Mouse (Mus musculus): ENCODE results near the gene Napsa. TPM values are rescaled to one million over a fixed set of nuclear protein-coding genes. Genes with fewer than 3 reads are reported as not detected.

The Napsa gene
- polyA plus RNA-seq, 1 experiment from 2014 or later, result 4.7 TPM

DNA sequence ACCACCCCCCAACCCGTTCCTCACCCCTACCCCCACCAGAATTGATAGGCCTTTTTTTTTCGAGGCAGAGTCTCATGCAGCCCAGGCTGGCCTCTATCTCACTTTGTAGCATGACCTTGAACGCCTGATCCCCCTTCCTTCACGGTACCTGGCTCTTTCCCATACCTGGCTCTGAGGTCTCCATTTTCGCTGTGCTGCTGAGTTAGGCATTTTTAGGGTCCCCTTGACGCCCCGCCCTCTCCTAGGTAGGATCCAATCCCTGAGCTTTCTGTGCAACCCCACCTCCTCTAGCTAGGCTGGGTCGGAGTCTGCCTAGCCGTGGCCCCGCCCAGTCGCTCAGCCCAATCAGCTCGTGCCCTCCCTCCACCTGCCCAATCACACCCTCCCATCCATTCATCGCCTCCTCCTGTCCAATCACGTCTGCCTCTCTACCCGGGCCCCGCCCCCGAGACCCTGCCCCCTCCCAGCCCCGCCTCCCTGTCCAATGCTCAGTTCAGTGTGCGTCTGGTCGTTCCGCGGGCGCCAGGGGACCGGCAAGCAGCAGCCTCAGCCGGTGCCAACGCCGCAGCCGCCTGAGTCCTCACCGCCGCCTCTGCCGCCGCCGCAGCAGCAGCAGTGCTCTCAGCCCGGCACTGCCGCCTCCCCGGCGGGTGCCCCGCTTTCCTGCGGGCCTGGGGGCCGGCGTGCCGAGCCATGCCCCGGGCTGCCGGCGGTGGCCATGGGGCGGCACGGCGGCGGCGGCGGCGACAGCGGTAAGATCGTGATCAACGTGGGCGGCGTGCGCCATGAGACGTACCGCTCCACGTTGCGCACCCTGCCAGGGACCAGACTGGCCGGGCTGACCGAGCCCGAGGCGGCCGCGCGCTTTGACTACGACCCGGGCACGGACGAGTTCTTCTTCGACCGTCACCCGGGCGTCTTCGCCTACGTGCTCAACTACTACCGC lies 18.5 kb downstream of the Napsa start, which contains the start of gene Kcnc3:
Gene Kcnc3 (plus strand): TSS at position 263 of the 946 bp plus-strand sequence.
- Histone ChIP-seq H3K27ac (ENCODE audit: low read depth) (no peak within 1 kb of the TSS), H3K36me3 (ENCODE audit: insufficient read depth) (no peaks in the 10 kb centered on the region), H3K4me1 (ENCODE audit: insufficient read depth) (no peaks in the 10 kb centered on the region), H3K9ac (peak within 1 kb of the TSS; percentile 29), H3K4me3 (ENCODE audit: low read depth, low read length) (peak within 1 kb of the TSS; percentile 50), H3K9me3 (ENCODE audit: low read depth, low read length) (no peaks in the 10 kb centered on the region), H3K4me2 (peak within 1 kb of the TSS; percentile 99), H3K27me3 (ENCODE audit: insufficient read depth, low read length) (peaks cover 79% of the 10 kb centered on the region)
- DNase-seq, result peak; percentile 93
- under 1% methylated on average over 69 of the region's 80 CpGs for WGBS
- ATAC-seq (ENCODE audit: insufficient read depth), result peak; percentile 91
- TF ChIP-seq CTCF (IDR thresholded peaks at IDR 0.05; ENCODE audit: low read depth), result no peak

- Histone ChIP-seq H3K4me2 (peak overlapping the region; percentile 99), H3K36me3 (ENCODE audit: insufficient read depth) (no peaks in the 10 kb centered on the region), H3K27ac (ENCODE audit: low read depth) (no peak overlapping the region), H3K4me3 (ENCODE audit: low read depth, low read length) (peak overlapping the region; percentile 50), H3K27me3 (ENCODE audit: insufficient read depth, low read length) (peaks cover 70% of the 10 kb centered on the region), H3K4me1 (ENCODE audit: insufficient read depth) (no peaks in the 10 kb centered on the region), H3K9me3 (ENCODE audit: low read depth, low read length) (no peaks in the 10 kb centered on the region), H3K9ac (peak overlapping the region; percentile 29; the same call in 1 of the 2 replicates)
- WGBS, result under 1% methylated on average over 60 of the region's 60 CpGs
- TF ChIP-seq CTCF (IDR thresholded peaks at IDR 0.05; ENCODE audit: low read depth), result no peak
- DNase-seq (no peak), ATAC-seq (ENCODE audit: insufficient read depth) (no peak)
Observed at GRCm38 (mm10) chr7:44591348-44592116, 19.4 kb downstream of the Napsa start.

DNA sequence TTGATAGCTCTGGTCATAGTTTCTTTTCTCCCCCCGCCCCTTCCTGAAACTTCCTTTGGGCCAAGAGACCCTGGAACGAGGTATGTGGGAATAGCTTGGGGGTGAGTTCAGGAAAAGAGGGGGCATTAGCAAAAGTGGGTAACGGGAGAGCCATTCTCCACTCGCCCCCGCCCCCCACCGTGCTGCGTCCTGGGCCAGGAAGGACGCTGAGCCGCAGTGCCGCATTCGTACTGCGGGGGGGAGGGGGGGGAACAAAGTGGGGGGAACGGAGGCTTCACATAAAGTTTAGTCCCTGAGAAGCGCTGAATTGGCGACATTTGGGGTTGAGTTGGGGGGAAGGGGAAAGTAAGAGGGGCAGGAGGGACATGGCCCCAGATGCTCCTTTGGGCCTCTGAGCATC lies 20.9 kb downstream of the Napsa start:
- under 1% methylated on average over 15 of the region's 15 CpGs for WGBS
- H3K4me3 ChIP-seq (ENCODE audit: low read depth, low read length), result no peak overlapping the region
- no peak for ATAC-seq (ENCODE audit: insufficient read depth)

GRCm38 (mm10) chr7:44593775-44594174 lies 21.6 kb downstream of the Napsa start:
- H3K4me3 ChIP-seq (ENCODE audit: low read depth, low read length), result no peak overlapping the region
- H3K9ac ChIP-seq, result no peak overlapping the region
- ATAC-seq (ENCODE audit: insufficient read depth) (peak; percentile 35; the same call in 1 of the 2 replicates), DNase-seq (peak; percentile 92)
- WGBS, result 0% methylated on average over 22 of the region's 22 CpGs
- H3K9me3 ChIP-seq (ENCODE audit: low read depth, low read length), result no peaks in the 10 kb centered on the region
- TF ChIP-seq CTCF (IDR thresholded peaks at IDR 0.05; ENCODE audit: low read depth), result peak; percentile 21; the same call in 1 of the 2 replicates
- H3K27me3 ChIP-seq (ENCODE audit: insufficient read depth, low read length), result peaks cover 48% of the 10 kb centered on the region
- H3K4me1 ChIP-seq (ENCODE audit: insufficient read depth), result no peaks in the 10 kb centered on the region
- H3K36me3 ChIP-seq (ENCODE audit: insufficient read depth), result no peaks in the 10 kb centered on the region
- no peak overlapping the region for H3K27ac ChIP-seq (ENCODE audit: low read depth)
- H3K4me2 ChIP-seq, result peak overlapping the region; percentile 25; the same call in 1 of the 2 replicates

More for the DNA sequence above, 20.9 kb downstream of the Napsa start:
- no peaks in the 10 kb centered on the region for H3K4me1 ChIP-seq (ENCODE audit: insufficient read depth)
- no peak for DNase-seq
- TF ChIP-seq CTCF (IDR thresholded peaks at IDR 0.05; ENCODE audit: low read depth), result no peak
- no peaks in the 10 kb centered on the region for H3K9me3 ChIP-seq (ENCODE audit: low read depth, low read length)
- peak overlapping the region; percentile 26; the same call in 1 of the 2 replicates for H3K4me2 ChIP-seq
- H3K27ac ChIP-seq (ENCODE audit: low read depth), result no peak overlapping the region
- no peaks in the 10 kb centered on the region for H3K36me3 ChIP-seq (ENCODE audit: insufficient read depth)
- peaks cover 55% of the 10 kb centered on the region for H3K27me3 ChIP-seq (ENCODE audit: insufficient read depth, low read length)
- H3K9ac ChIP-seq, result no peak overlapping the region

DNA sequence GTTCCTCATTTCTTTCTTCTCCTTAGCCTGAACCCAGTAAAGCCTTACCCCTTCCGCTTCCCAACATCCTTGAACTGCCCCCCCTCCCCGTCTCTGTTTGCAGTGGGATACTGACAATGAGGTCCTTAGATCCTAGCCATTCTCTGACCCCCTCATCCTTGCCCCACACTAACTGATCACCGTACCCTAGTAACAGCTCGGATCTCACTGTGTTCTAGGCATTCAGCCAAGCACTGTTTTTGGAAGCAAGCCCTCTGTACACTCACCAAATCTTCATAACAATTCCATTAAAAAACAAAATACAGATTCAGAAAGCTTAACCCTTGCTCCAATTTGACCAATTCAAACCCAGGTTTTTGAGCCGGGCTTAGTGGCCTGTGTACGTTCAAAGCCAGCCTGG lies 22.1 kb downstream of the Napsa start:
- H3K27me3 ChIP-seq (ENCODE audit: insufficient read depth, low read length), result peaks cover 43% of the 10 kb centered on the region
- no peaks in the 10 kb centered on the region for H3K4me1 ChIP-seq (ENCODE audit: insufficient read depth)
- no peak for TF ChIP-seq CTCF (IDR thresholded peaks at IDR 0.05; ENCODE audit: low read depth)
- H3K27ac ChIP-seq (ENCODE audit: low read depth), result no peak overlapping the region
- H3K4me3 ChIP-seq (ENCODE audit: low read depth, low read length), result no peak overlapping the region
- no peak overlapping the region; the same call in 1 of the 2 replicates for H3K4me2 ChIP-seq
- no peak overlapping the region for H3K9ac ChIP-seq
- ATAC-seq (ENCODE audit: insufficient read depth) (no peak), DNase-seq (peak; percentile 35)
- 57% methylated on average over 6 of the region's 6 CpGs for WGBS
- no peaks in the 10 kb centered on the region for H3K36me3 ChIP-seq (ENCODE audit: insufficient read depth)
- H3K9me3 ChIP-seq (ENCODE audit: low read depth, low read length), result no peaks in the 10 kb centered on the region

GRCm38 (mm10) chr7:44595131-44595561 lies 23.0 kb downstream of the Napsa start:
- H3K27ac ChIP-seq (ENCODE audit: low read depth), result no peak overlapping the region
- no peak overlapping the region for H3K4me2 ChIP-seq
- H3K4me3 ChIP-seq (ENCODE audit: low read depth, low read length), result no peak overlapping the region
- no peaks in the 10 kb centered on the region for H3K36me3 ChIP-seq (ENCODE audit: insufficient read depth)
- no peaks in the 10 kb centered on the region for H3K9me3 ChIP-seq (ENCODE audit: low read depth, low read length)
- 89% methylated on average over 20 of the region's 20 CpGs for WGBS
- ATAC-seq (ENCODE audit: insufficient read depth) (no peak), DNase-seq (no peak)
- no peaks in the 10 kb centered on the region for H3K4me1 ChIP-seq (ENCODE audit: insufficient read depth)
- H3K27me3 ChIP-seq (ENCODE audit: insufficient read depth, low read length), result peaks cover 41% of the 10 kb centered on the region
- no peak overlapping the region for H3K9ac ChIP-seq
- TF ChIP-seq CTCF (IDR thresholded peaks at IDR 0.05; ENCODE audit: low read depth), result no peak
